Mouse (Mus musculus) liver, embryonic 11.5 days (tissue): ENCODE results near the gene Prpf18. TPM values are rescaled to one million over a fixed set of nuclear protein-coding genes. Genes with fewer than 3 reads are reported as not detected.
A peak's percentile ranks its signal among the peaks of the same experiment; 100 is the strongest.

Experiments
- ATAC-seq: fragments of 200-750 bp; cut with Nextera tagmentation; replicated peaks from 2 replicates; pipeline ENCODE4 v1.8.0; 2017; ENCODE audit warnings: moderate number of reproducible peaks, mild to moderate bottlenecking, moderate TSS enrichment, moderate library complexity; ENCODE audit not compliant: low FRiP score
- DNase-seq: peaks from one replicate; pipeline ENCODE4 v3.0.0-alpha.2; 2017; ENCODE audit warnings: low spot score
- H3K27ac ChIP-seq: fragments of 300-500 bp; sonication (generic); 2 replicates; pipeline ENCODE4 v1.5.1; 2014; ENCODE audit warnings: mild to moderate bottlenecking, low read depth, low read length, control low read depth
- H3K27me3 ChIP-seq: fragments of 300-500 bp; sonication (generic); replicated peaks from 2 replicates; pipeline ENCODE4 v1.6.1; 2014; ENCODE audit warnings: low read length, mixed read lengths; ENCODE audit not compliant: control insufficient read depth, insufficient read depth
- H3K36me3 ChIP-seq: fragments of 300-500 bp; sonication (generic); 2 replicates; pipeline ENCODE4 v1.6.1; 2014; ENCODE audit warnings: mild to moderate bottlenecking, low read length, moderate library complexity, mixed read lengths; ENCODE audit not compliant: control insufficient read depth, insufficient read depth
- H3K4me1 ChIP-seq: fragments of 300-500 bp; sonication (generic); replicated peaks from 2 replicates; pipeline ENCODE4 v1.6.1; 2014; ENCODE audit warnings: low read length, mixed read lengths; ENCODE audit not compliant: control insufficient read depth, insufficient read depth
- H3K4me2 ChIP-seq: fragments of 300-500 bp; sonication (generic); 2 replicates; pipeline ENCODE4 v1.6.1; 2014; ENCODE audit warnings: mild to moderate bottlenecking, control low read depth, moderate library complexity
- H3K4me3 ChIP-seq: fragments of 300-500 bp; sonication (generic); 2 replicates; pipeline ENCODE4 v1.5.1; 2014; ENCODE audit warnings: low read depth, low read length, control low read depth
- H3K9ac ChIP-seq: fragments of 300-500 bp; sonication (generic); 2 replicates; pipeline ENCODE4 v1.6.1; 2014; ENCODE audit warnings: low read depth, low read length, control low read depth
- H3K9me3 ChIP-seq: fragments of 300-500 bp; sonication (generic); 2 replicates; pipeline ENCODE4 v1.6.1; 2016; ENCODE audit warnings: low read length, inconsistent platforms, mixed read lengths; ENCODE audit not compliant: control insufficient read depth
- WGBS: fragments of 180-500 bp; shearing (Covaris S2); extraction: QIAGEN DNeasy Blood & Tissue Kit; methylation state at CpG from one replicate; pipeline ENCODE4 v1.1.7; 2014; 5-methylcytosine and 5-hydroxymethylcytosine counted together
- polyA plus RNA-seq: library from polyadenylated mRNA; unstranded; fragments of >200 nt; fragmentation: Nextera tagmentation; extraction: Ambion mirVana; gene quantifications from 2 replicates; pipeline ENCODE4 v1.2.1, GENCODE M21; 2014

Prpf18 gene
- polyA plus RNA-seq, 1 experiment from 2014 or later: 37.1 TPM

DNA sequence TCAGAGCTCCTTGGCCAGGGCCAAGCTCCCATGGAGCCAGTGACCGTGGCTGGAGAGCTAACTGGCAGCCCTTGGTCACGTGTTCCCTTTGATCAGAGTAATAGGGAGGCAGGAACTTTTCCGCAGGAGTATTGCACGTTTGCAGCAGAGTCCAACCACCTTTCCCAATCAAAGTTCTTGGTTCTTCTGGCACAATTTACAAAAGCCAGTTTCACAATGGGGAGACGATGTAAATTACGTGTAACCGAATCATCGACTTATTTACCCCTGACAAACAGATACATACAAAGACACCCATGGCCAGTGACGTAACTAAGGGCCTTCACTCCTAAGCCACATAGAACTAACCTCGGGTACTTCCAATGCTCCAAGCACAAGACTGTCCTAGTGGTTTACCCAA lies 42.5 kb downstream of the Prpf18 start:
- Histone ChIP-seq H3K36me3 (peaks cover 46% of the 10 kb centered on the region), H3K27ac (no peak overlapping the region), H3K4me2 (no peak overlapping the region), H3K4me3 (no peak overlapping the region), H3K9me3 (no peaks in the 10 kb centered on the region), H3K9ac (no peak overlapping the region), H3K4me1 (no peaks in the 10 kb centered on the region), H3K27me3 (no peaks in the 10 kb centered on the region)
- 84% methylated on average over 10 of the region's 10 CpGs for WGBS
- ATAC-seq (no peak), DNase-seq (no peak)

DNA sequence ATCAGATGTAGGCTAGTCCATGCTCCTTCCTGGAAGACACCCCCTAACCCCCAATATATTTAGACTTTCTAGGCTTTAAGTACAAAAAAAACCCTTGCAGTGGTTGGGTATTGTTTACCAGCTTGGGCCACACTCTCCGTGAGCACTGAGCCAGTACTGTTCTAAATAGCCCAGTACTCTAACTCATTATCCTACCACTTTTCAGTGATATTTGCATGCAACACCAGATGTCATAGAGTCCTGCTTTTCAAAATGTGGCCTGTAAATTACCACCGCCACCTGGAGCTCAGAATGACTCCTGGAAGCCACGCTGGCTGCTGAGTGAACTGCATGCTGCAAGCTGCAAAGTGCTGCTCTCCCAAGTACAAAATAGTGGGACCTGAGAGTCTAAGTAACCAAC lies 43.7 kb downstream of the Prpf18 start:
- no peak for DNase-seq
- WGBS: 87% methylated on average over 3 of the region's 3 CpGs
- H3K27ac ChIP-seq: no peak overlapping the region
- no peaks in the 10 kb centered on the region for H3K4me1 ChIP-seq
- H3K4me2 ChIP-seq: no peak overlapping the region
- peaks cover 54% of the 10 kb centered on the region for H3K36me3 ChIP-seq
- no peak overlapping the region for H3K9ac ChIP-seq
- H3K27me3 ChIP-seq: no peaks in the 10 kb centered on the region
- no peaks in the 10 kb centered on the region for H3K9me3 ChIP-seq
- no peak overlapping the region for H3K4me3 ChIP-seq
- ATAC-seq: no peak

GRCm38 (mm10) chr2:4606559-4606958 lies 45.4 kb downstream of the Prpf18 start:
- Histone ChIP-seq H3K36me3 (peaks cover 55% of the 10 kb centered on the region), H3K9me3 (no peaks in the 10 kb centered on the region), H3K4me2 (no peak overlapping the region), H3K4me3 (no peak overlapping the region), H3K4me1 (no peaks in the 10 kb centered on the region), H3K27ac (no peak overlapping the region), H3K9ac (no peak overlapping the region), H3K27me3 (no peaks in the 10 kb centered on the region)
- no peak for ATAC-seq
- DNase-seq: no peak
- WGBS: 95% methylated on average over 3 of the region's 3 CpGs

GRCm38 (mm10) chr2:4603361-4603945 lies 48.5 kb downstream of the Prpf18 start:
- DNase-seq: no peak
- peaks cover 37% of the 10 kb centered on the region for H3K36me3 ChIP-seq

GRCm38 (mm10) chr2:4601034-4601890 lies 50.7 kb downstream of the Prpf18 start:
- Histone ChIP-seq H3K36me3 (peaks cover 36% of the 10 kb centered on the region), H3K27me3 (no peaks in the 10 kb centered on the region), H3K4me1 (no peaks in the 10 kb centered on the region; the same call in 1 of the 2 replicates), H3K4me3 (no peak overlapping the region), H3K9me3 (no peaks in the 10 kb centered on the region), H3K4me2 (no peak overlapping the region), H3K27ac (no peak overlapping the region), H3K9ac (no peak overlapping the region)
- no peak for DNase-seq
- 55% methylated on average over 15 of the region's 15 CpGs for WGBS
- 0 out of 2 replicates have a peak, but pooled peaks have one; percentile 29 for ATAC-seq

More at GRCm38 (mm10) chr2:4603361-4603945, 48.5 kb downstream of the Prpf18 start:
- no peaks in the 10 kb centered on the region for H3K9me3 ChIP-seq
- H3K27ac ChIP-seq: no peak overlapping the region
- no peaks in the 10 kb centered on the region for H3K27me3 ChIP-seq
- ATAC-seq: no peak
- WGBS: 89% methylated on average over 33 of the region's 33 CpGs
- H3K9ac ChIP-seq: no peak overlapping the region
- no peaks in the 10 kb centered on the region; the same call in 1 of the 2 replicates for H3K4me1 ChIP-seq
- no peak overlapping the region for H3K4me3 ChIP-seq
- H3K4me2 ChIP-seq: no peak overlapping the region

GRCm38 (mm10) chr2:4596992-4597391 lies 54.9 kb downstream of the Prpf18 start:
- Histone ChIP-seq H3K9me3 (no peaks in the 10 kb centered on the region), H3K4me1 (peaks cover 8% of the 10 kb centered on the region; the same call in 1 of the 2 replicates), H3K4me3 (no peak overlapping the region), H3K27me3 (no peaks in the 10 kb centered on the region), H3K4me2 (no peak overlapping the region), H3K9ac (no peak overlapping the region), H3K27ac (no peak overlapping the region), H3K36me3 (peaks cover 24% of the 10 kb centered on the region)
- no peak for DNase-seq
- ATAC-seq: no peak
- WGBS: 94% methylated on average over 7 of the region's 7 CpGs

DNA sequence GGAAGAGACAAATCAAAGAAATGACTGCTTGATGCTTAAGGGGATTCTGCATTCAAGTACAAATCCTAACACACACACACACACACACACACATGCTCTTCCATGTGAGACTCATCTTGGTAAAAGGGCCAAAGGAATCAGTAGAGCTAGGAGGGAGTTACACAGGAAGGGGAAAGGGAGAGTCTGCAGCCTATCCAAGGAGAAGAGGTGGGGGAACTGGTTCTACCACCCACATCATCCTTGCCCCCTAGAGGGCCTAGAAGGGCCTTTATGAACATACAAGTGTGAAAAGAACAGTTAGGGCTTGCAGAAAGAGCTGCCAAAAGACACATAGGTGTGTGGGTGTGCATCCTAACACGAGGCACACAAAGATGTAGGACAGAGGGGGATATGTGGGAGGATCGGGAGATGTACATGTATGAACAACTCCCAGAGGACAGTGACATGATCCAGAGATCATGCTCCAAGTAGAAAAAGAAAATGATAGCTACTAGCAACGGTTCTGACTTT lies 58.0 kb downstream of the Prpf18 start:
- DNase-seq: no peak

DNA sequence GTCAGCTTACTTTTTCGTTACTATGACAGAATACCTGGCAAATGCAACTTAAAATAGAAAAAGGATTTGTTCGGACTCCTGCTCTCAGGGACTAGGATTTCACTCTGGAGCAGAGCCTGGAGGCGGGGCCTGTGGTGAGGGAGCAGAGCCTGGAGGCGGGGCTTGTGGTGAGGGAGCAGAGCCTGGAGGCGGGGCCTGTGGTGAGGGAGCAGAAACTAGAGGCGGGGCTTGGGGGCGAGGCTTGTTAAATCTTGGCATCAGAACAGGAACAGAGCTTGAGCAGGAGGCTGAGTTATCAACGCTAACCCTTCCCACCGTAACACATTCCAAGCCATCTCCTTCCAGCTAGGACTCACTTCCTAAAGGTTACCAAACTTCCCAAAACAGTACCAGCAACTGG lies 58.5 kb downstream of the Prpf18 start:
- no peak overlapping the region for H3K4me2 ChIP-seq
- no peak overlapping the region for H3K9ac ChIP-seq
- peaks cover 33% of the 10 kb centered on the region for H3K36me3 ChIP-seq
- H3K4me3 ChIP-seq: no peak overlapping the region
- H3K4me1 ChIP-seq: peaks cover 8% of the 10 kb centered on the region; the same call in 1 of the 2 replicates
- H3K27ac ChIP-seq: no peak overlapping the region
- 22% methylated on average over 9 of the region's 9 CpGs for WGBS
- peak; percentile 64 for DNase-seq
- ATAC-seq: peak; percentile 84
- no peaks in the 10 kb centered on the region for H3K27me3 ChIP-seq
- no peaks in the 10 kb centered on the region for H3K9me3 ChIP-seq

More for the DNA sequence above, 58.0 kb downstream of the Prpf18 start:
- WGBS: 88% methylated on average over 3 of the region's 3 CpGs
- H3K4me1 ChIP-seq: peaks cover 8% of the 10 kb centered on the region; the same call in 1 of the 2 replicates
- H3K27ac ChIP-seq: no peak overlapping the region
- no peak overlapping the region for H3K4me2 ChIP-seq
- no peaks in the 10 kb centered on the region for H3K9me3 ChIP-seq
- H3K4me3 ChIP-seq: no peak overlapping the region
- ATAC-seq: no peak
- H3K36me3 ChIP-seq: peaks cover 32% of the 10 kb centered on the region
- H3K27me3 ChIP-seq: no peaks in the 10 kb centered on the region
- no peak overlapping the region for H3K9ac ChIP-seq
